Mouse (Mus musculus) heart, postnatal 10 days (tissue): Measurements from ENCODE around the gene Mmadhc. TPM values are rescaled to one million over a fixed set of nuclear protein-coding genes. Genes with fewer than 3 reads are reported as not detected.

Source experiments
- DNase-seq, 2 experiments: peaks; one replicate each; pipeline ENCODE4 v3.0.0; 2021
- intact Hi-C: fragments of 180-260 bp; cut with DNase I; formaldehyde crosslinking; loops from one replicate; pipeline ENCODE4 v1.15.1; 2025
- total RNA-seq, 2 experiments: library from RNA; stranded (reverse); gene quantifications; 2 replicates each; pipeline ENCODE4 v1.2.3; 2021

The Mmadhc gene
- total RNA-seq: 100 to 1,000 TPM; 152 to 156 TPM

- intact Hi-C loops: no loop called here
- peak; percentile 97 for DNase-seq
Measured at GRCm38 (mm10) chr2:50296109-50296986, at the start of gene Mmadhc. Mmadhc (minus strand) TSS chr2:50296801.

GRCm38 (mm10) chr2:50343598-50343997, 47.0 kb upstream of the Mmadhc start:
- no peak for DNase-seq
- intact Hi-C loops: no loop called here

- intact Hi-C loops: no loop called here
- DNase-seq: no peak
Measured at GRCm38 (mm10) chr2:50339061-50339460, 42.5 kb upstream of the Mmadhc start.

- intact Hi-C loops: no loop called here
- DNase-seq: no peak
Measured at GRCm38 (mm10) chr2:50337596-50337995, 41.0 kb upstream of the Mmadhc start.

GRCm38 (mm10) chr2:50331716-50332270, 35.2 kb upstream of the Mmadhc start:
- peak; percentile 22 to 34 for DNase-seq
- intact Hi-C loops: no loop called here

GRCm38 (mm10) chr2:50328181-50328580, 31.6 kb upstream of the Mmadhc start:
- no peak for DNase-seq
- intact Hi-C loops: no loop called here

- no peak for DNase-seq
- intact Hi-C loops: no loop called here
Measured at GRCm38 (mm10) chr2:50324799-50325198, 28.2 kb upstream of the Mmadhc start.

GRCm38 (mm10) chr2:50306663-50307320, 10.2 kb upstream of the Mmadhc start:
- DNase-seq: peak; percentile 62 to 76
- intact Hi-C loops: loop anchor here (1.0 to 10.0 kb wide), 6 partner anchors 842 to 1609 kb away; partner anchors contain the start of gene Rnd3

GRCm38 (mm10) chr2:50304824-50305577, 8.4 kb upstream of the Mmadhc start:
- peak; percentile 18 to 26 for DNase-seq
- intact Hi-C loops: loop anchor here (10.0 kb wide), 2 partner anchors 1060 to 1130 kb away; no protein-coding TSS in a partner anchor

- DNase-seq: no peak
- intact Hi-C loops: no loop called here
Measured at GRCm38 (mm10) chr2:50296987-50297350, 368 bp upstream of the Mmadhc start.

- DNase-seq: no peak
- intact Hi-C loops: no loop called here
Measured at GRCm38 (mm10) chr2:50295562-50295961, 1.0 kb downstream of the Mmadhc start.

- intact Hi-C loops: no loop called here
- peak; percentile 29 to 36 for DNase-seq
Measured at GRCm38 (mm10) chr2:50294084-50294483, 2.5 kb downstream of the Mmadhc start.

GRCm38 (mm10) chr2:50293572-50293971, 3.0 kb downstream of the Mmadhc start:
- no peak for DNase-seq
- intact Hi-C loops: no loop called here

GRCm38 (mm10) chr2:50291901-50292300, 4.7 kb downstream of the Mmadhc start:
- DNase-seq: no peak
- intact Hi-C loops: no loop called here

- intact Hi-C loops: no loop called here
- no peak for DNase-seq
Measured at GRCm38 (mm10) chr2:50290754-50291153, 5.8 kb downstream of the Mmadhc start.

GRCm38 (mm10) chr2:50284781-50285180, 11.8 kb downstream of the Mmadhc start:
- DNase-seq: peak in 1 of 2 experiments; percentile 29

GRCm38 (mm10) chr2:50284040-50284439, 12.6 kb downstream of the Mmadhc start:
- intact Hi-C loops: no loop called here
- no peak for DNase-seq

More at GRCm38 (mm10) chr2:50284781-50285180, 11.8 kb downstream of the Mmadhc start:
- intact Hi-C loops: no loop called here

GRCm38 (mm10) chr2:50276715-50277114, 19.9 kb downstream of the Mmadhc start:
- DNase-seq: no peak
- intact Hi-C loops: no loop called here

- no peak for DNase-seq
- intact Hi-C loops: loop anchor here (5.0 kb wide), 1 partner anchor 916 kb away; no protein-coding TSS in a partner anchor
Measured at GRCm38 (mm10) chr2:50273415-50273814, 23.2 kb downstream of the Mmadhc start.

- intact Hi-C loops: loop anchor here (1.0 to 5.0 kb wide), 2 partner anchors 508 to 915 kb away; no protein-coding TSS in a partner anchor
- peak in 1 of 2 experiments; percentile 27 for DNase-seq
Measured at GRCm38 (mm10) chr2:50272165-50272564, 24.4 kb downstream of the Mmadhc start.
